Mouse (Mus musculus): ENCODE results near the gene Pprc1.

Gene Pprc1

GRCm38 (mm10) chr19:46044271-46044992 is at the start of gene Pprc1:
Gene Pprc1 (plus strand): TSS chr19:46044886.
- peak; percentile 50 for DNase-seq (ENCODE audit: low read depth, low spot score)

- DNase-seq (ENCODE audit: low read depth, low spot score) = no peak
These were observed 47.3 kb upstream of the Pprc1 start for GRCm38 (mm10) chr19:45997365-45997764.

DNA sequence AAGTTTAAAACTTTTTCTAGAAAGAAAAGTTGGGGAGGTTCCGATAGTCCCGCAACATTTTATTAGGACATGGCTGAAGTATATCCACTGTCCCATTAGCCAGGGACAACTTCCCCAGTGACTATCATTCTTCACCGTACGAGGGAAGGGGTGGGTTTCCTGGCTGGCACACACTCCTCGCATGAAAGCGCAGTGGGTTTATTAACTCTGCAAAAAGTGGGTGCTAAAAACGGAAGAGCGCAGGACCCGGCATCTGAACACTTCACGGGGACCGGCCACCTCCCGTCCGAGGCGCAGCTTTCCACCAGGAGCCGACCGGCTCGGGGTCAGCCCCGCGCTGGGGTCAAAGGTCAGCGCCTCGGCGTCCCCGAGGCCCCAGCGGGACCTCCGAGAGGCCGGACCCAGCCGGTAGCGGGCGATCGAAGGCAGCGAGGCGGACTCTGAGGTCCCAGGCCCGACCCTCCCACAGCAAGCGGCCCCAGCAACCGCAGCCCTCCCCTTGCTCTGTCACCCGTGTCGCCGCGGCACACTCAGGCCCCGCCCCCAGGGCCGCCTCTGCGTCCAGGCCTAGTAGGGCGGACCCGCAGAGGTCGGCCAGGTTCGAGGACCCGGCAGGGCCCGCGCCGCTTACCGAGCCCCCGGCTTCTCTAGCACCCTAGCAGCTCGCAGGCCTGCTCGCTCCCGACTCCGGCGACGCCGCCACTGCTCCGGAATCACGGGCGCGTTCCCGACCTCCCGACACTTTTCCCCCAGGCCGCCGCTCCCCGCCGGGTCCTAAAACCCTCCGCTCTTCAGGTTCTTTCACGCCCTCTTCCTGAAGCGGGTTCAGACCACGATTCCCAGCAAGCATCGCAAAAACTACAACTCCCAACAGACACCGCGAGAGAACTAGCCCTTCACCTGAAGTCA is 46.6 kb upstream of the Pprc1 start, which contains the start of gene Armh3:
TSS of gene Armh3 (minus strand) at position 704 of the 909 bp plus-strand sequence.
- peak; percentile 97 for DNase-seq (ENCODE audit: low read depth, low spot score)

DNA sequence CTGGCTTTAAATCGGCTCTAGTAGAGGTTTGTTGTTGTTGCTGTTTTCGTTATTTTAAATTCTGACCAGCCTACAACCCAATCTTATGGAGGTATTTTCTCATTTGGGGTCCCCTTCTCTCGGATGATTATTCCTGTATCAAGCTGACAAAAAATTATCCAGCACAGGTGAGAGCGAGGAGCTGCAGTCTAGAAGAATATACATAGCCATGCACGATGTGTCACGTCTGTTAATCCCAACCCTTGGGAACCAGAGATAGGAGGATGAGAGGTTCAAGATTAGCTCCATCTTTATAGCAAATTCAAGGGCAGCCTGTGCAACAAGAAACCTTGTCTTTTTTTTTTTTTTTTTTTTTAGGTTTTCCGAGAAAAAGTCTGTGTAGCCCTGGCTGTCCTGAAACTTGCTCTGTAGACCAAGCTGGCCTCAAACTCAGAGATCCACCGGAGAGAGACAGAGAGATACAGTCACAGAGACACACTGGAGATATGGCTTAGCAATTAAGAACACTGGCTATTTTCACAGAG is 45.9 kb upstream of the Pprc1 start:
- no peak for DNase-seq (ENCODE audit: low read depth, low spot score)

GRCm38 (mm10) chr19:45999378-45999777 is 45.3 kb upstream of the Pprc1 start:
- DNase-seq (ENCODE audit: low read depth, low spot score) = no peak

- no peak for DNase-seq (ENCODE audit: low read depth, low spot score)
These were observed 42.4 kb upstream of the Pprc1 start for GRCm38 (mm10) chr19:46002279-46002678.

DNA sequence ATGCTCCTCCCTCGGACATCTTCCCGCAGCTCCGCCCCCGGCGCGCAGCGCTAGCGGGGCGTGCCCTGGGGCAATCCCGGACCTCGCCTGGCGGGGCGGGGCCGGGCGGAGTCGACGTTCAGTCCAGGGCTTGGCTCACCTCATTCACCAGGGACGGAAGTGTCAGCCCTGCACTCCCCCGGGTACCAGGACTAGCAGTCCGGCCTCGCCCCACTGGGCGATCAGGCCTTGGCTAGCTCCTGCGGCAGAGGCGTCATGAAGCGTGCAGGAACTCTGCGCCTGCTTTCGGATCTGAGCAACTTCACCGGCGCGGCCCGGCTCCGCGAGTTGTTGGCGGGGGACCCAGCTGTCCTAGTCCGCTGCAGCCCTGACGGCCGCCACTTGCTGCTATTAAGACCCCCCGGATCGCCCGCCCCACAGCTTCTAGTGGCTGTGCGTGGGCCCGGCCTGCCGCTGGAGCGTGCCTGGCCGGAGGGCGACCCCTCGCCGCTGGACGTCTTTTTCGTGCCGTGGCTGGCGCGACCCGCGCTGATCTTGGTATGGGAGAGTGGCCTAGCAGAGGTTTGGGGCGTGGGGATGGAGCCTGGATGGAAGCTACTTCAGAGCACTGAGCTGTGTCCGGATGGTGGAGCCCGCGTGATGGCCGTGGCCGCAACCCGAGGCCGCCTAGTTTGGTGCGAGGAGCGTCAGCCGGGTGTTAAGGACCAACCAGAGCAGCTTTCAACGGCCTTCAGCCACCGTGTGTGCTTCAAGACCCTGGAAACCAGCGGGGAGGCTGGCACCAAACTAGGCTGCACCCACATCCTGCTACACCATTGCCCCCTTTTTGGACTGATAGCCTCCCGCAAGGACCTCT is 41.1 kb upstream of the Pprc1 start, which contains the start of gene Hps6:
TSS of gene Hps6 (plus strand) at position 138 of the 856 bp plus-strand sequence.
- DNase-seq (ENCODE audit: low read depth, low spot score) = peak; percentile 24

GRCm38 (mm10) chr19:46004814-46005466 is 39.7 kb upstream of the Pprc1 start:
- no peak for DNase-seq (ENCODE audit: low read depth, low spot score)

DNA sequence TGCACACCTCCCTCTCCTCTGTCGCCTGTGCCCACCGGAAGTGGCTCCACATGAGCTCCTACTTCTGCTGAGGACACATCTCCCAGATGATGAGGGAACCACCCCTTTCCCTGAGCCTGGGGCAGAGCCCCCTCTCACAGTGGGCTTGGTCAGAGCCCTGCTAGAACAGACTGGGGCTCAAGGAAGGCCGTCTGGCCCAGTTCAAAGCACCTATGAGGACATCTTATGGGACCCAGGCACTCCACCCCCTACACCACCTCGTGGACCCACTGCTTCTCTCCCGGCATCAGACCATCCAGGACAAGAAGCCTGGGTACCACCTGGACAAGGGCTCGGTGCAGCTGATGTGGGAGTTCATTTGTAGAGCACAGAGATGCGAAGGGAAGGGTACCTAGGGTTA is 39.0 kb upstream of the Pprc1 start:
- DNase-seq (ENCODE audit: low read depth, low spot score) = no peak

DNA sequence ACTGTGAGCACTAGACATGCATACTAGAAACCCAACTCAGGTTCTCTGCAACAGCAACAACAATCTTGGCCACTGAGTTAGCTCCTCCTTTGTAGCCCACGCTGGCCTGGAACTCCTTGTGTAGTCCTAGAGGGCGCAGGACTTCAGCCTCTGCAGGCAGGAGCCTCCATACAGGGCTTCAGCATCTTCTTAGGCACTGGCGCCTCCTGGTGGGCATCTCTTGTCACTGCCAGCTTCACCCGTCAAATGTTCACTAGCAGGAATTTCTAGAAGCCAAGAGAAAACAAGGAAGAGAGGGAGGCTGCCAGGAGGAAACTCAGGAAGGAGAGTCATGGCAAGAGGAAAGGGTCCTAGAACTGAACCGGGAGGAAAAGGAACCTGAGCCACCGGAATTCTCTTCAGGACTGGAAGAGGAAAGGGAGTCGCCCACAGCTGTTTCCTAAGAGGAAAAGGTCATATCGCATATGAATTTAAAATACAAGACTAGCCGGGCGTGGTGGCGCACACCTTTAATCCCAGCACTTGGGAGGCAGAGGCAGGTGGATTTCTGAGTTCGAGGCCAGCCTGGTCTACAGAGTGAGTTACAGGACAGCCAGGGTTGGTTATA is 30.0 kb upstream of the Pprc1 start:
- peak; percentile 57 for DNase-seq (ENCODE audit: low read depth, low spot score)

DNA sequence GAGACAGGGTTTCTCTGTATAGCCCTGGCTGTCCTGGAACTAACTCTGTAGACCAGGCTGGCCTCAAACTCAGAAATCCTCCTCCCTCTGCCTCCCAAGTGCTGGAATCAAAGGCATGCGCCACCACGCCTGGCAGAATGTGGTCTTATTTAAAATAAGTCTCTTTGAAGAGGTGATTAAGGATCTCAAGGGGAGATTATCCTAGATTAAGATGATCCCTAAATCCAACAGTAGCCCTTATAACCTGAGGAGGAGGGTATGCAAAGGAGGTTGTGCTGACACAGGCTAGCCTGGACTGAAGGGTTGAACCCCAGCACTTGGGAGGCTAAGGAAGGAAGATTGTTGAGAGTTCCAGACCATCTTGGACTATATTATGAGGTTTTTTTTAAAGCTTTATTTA is 28.7 kb upstream of the Pprc1 start:
- no peak for DNase-seq (ENCODE audit: low read depth, low spot score)

DNA sequence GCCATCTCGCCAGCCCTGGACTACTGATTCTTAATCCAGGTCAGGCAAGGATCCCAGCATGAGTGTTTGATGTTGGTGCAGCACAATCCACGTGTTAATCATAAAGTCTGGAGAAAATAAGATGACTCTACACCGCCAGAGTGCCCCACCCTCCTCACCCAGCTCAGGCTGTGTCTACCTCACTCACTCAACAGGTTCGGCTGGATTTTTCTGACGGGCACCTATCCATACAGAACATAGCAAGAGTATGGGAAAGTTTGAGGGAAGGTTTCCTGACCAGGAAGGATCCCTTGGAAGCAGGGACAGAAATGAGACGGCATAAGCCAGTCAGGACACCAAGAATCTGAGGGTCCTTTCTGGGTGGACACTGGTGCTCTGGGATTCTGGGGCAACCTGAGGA is 19.7 kb upstream of the Pprc1 start:
- no peak for DNase-seq (ENCODE audit: low read depth, low spot score)

DNA sequence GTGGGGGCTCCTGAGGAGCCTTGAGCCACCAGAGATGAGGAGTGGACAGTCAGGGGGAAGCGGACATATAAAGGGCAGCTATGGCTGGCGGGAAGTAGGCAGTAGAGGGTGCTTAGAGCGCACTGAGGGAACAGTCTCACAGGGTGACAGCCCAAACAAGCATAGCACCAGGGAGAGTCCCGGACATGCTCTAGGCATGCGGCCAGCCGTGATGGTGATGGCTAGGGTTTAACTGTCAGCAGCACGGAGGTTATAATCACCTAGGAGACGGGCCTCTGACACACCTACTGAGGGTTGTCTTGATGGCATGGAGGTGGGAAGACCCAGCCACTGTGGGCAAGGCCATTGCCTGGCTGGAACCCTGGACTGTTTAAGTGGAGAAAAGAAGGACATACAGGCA is 18.1 kb upstream of the Pprc1 start:
- no peak for DNase-seq (ENCODE audit: low read depth, low spot score)

DNA sequence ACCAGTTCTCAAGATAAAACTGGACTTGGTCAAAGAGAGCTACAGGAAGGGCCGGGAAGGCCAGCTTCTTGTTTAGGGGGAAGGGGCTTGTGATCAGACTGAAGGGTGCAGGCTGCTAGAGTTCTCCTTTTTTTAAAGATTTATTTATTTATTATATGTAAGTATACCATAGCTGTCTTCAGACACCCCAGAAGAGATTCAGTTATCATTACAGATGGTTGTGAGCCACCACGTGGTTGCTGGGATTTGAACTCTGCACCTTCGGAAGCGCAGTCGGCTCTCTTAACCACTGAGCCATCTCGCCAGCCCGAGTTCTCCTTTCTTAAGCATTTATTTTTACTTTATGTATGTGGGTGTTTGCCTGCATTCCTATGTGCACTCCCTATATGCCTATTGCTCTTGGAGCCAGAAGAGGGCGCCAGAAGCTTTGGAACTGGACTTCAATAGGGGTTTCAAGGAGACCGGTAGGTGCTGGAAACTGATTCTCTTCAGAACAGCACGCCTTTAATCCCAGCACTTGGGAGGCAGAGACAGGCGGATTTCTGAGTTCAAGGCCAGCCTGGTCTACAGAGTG is 15.9 kb upstream of the Pprc1 start:
- no peak for DNase-seq (ENCODE audit: low read depth, low spot score)

- DNase-seq (ENCODE audit: low read depth, low spot score) = no peak
These were observed 15.0 kb upstream of the Pprc1 start for GRCm38 (mm10) chr19:46029652-46030051.

DNA sequence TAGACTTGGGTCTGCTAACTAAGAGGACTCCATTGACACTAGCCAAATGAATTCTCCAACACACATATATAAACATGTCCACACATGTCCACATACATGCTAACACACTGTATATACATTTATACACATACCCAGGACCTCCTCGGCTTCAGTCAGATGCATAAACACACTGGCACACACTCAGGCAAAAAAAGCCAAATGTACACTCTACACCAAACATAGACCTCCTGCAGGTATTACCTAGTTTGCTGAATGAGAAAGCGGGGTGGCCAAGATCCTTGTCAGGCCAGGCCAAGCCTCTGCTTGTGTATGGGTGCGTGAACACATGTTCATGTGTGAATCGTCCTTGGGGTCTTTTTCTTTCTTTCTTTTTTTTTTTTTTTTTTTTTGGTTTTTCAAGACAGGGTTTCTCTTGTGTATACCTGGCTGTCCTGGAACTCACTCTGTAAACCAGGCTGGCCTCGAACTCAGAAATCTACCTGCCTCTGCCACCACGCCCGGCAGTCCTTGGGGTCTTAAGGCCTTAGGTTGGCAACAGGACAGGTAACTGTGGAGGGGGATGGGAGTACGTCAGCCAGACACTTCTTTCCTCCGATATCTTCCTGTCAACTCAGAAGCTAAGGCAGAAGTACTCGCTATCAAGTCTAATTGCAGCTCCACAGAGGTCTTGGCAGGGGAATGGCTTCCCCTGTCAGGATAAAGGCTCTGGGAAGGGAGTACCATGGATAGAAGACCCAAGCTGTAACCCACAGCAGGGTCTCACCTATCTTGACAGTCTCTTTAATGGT is 14.3 kb upstream of the Pprc1 start:
- DNase-seq (ENCODE audit: low read depth, low spot score) = no peak

DNA sequence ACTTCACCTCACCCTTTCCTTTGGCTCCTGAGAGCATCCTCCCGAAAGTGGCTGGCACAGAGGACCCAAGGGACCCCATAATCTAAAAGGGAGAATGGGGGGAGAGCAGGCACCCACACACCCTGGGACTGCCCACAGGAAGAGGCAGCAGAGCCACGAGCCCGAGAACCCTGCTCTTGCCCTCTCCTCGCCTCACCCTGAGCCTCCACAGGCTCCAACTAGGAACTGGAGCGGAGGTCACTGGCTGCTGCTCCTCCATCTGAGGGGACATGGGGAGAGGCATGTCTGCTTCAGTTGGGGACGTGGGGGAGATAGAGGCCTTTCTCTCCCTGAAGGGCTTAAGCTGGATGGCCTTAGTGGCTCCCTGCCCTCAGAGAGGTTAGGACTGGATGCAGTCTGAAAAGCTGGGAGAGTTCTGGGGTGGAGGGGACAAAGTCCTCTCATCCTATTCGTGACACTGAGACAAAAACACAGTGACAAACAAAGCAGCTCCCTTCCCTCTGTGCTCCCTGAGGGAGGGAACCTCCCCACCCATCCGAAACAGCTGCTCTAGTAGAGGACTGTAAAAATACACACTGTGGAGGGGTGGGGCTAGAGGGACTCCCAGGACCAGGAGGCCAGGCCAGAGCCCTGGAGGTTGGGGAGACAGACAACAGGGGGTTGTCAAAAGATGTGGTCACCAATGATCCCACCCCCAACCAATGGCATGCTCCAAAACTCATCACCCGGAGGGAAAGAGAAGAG is 12.8 kb upstream of the Pprc1 start:
- no peak for DNase-seq (ENCODE audit: low read depth, low spot score)

GRCm38 (mm10) chr19:46032731-46033510 is 11.8 kb upstream of the Pprc1 start:
- DNase-seq (ENCODE audit: low read depth, low spot score) = no peak

All from telencephalon, adult 2 months (tissue).